Mouse (Mus musculus) heart, adult 2 months (tissue): ENCODE data around the gene Anapc13.
A peak's percentile ranks its signal among the peaks of the same experiment; 100 is the strongest.

Source experiments
- CTCF ChIP-seq: fragments of 200-600 bp; IDR thresholded peaks from 2 replicates; pipeline ENCODE4 v1.8.1; 2022; ENCODE audit warnings: antibody characterized with exemption, mild to moderate bottlenecking, moderate library complexity
- POLR2A ChIP-seq: fragments of 200-500 bp; IDR thresholded peaks from 2 replicates; pipeline ENCODE4 v1.6.1; 2011; ENCODE audit warnings: mild to moderate bottlenecking, low read depth, low read length, control low read depth; ENCODE audit not compliant: insufficient read depth

DNA sequence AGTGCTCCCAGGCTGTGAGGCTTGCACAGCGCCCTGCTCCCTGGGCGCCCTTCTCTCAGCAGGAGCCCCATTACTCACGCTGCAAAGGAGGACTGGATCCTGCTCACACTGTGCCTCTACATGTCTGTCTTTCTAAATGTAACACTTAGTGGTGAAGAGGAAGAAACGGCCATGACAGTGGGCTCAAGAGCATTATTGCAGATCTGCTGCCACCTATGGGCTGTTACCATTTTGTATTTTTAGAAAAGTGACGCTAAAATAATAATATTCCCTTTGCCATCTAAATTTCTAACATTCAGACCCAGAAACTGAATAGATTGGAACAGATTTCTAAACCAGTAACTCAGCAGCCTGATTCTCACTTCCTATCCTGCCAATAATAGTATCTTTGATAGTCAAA is 18.6 kb upstream of the Anapc13 start:
- TF ChIP-seq CTCF (peak; percentile 46), POLR2A (no peak)
